Mouse (Mus musculus) hematopoietic multipotent progenitor cell, adult 10-12 weeks (in vitro differentiated cells): ENCODE measurements around the gene Mapkbp1. TPM values are rescaled to one million over a fixed set of nuclear protein-coding genes. Genes with fewer than 3 reads are reported as not detected.

Source experiments
- polyA plus RNA-seq: library from polyadenylated mRNA; stranded (reverse); fragments of >175 nt; gene quantifications from 2 replicates; pipeline ENCODE4 v1.2.3, GENCODE M21; 2012; ENCODE audit warnings: low replicate concordance

Mapkbp1 gene
- polyA plus RNA-seq: 5.8 and 6.0 TPM in 2 replicates

GRCm38 (mm10) chr2:119972537-119972879, at the start of gene Mapkbp1:
Gene Mapkbp1 (plus strand): TSS chr2:119972699.

GRCm38 (mm10) chr2:120026984-120027949, 54.8 kb downstream of the Mapkbp1 start, which contains the start of the genes Jmjd7 and Gm28042:
Gene Jmjd7 (plus strand): TSS chr2:120027483.
Gene Gm28042 (plus strand): TSS chr2:120027493.

GRCm38 (mm10) chr2:120032726-120033467, 60.4 kb downstream of the Mapkbp1 start, which contains the start of gene Pla2g4b:
Gene Pla2g4b (plus strand): TSS chr2:120033417.

Other genes starting within 250 kb of the Mapkbp1 start
- gene Itpka, start 230.4 kb upstream of the Mapkbp1 start, polyA plus RNA-seq: 0.38 and 0.68 TPM in 2 replicates
- 6.9 and 10.2 TPM in 2 replicates for gene Ltk, start 212.3 kb upstream of the Mapkbp1 start, polyA plus RNA-seq
- 14.8 and 28.4 TPM in 2 replicates for gene Rpap1, start 185.2 kb upstream of the Mapkbp1 start, polyA plus RNA-seq
- gene Tyro3, start 175.0 kb upstream of the Mapkbp1 start, polyA plus RNA-seq: 1.5 TPM in 2 replicates
- gene Mga, start 75.5 kb upstream of the Mapkbp1 start, polyA plus RNA-seq: 3.7 and 5.3 TPM in 2 replicates
- gene Jmjd7, start 54.8 kb downstream of the Mapkbp1 start, polyA plus RNA-seq: 7.2 and 11.4 TPM in 2 replicates
- 2.1 and 3.3 TPM in 2 replicates for gene Gm28042, start 54.8 kb downstream of the Mapkbp1 start, polyA plus RNA-seq
- gene Pla2g4b, start 60.7 kb downstream of the Mapkbp1 start, polyA plus RNA-seq: 11.6 and 19.0 TPM in 2 replicates
- gene Ehd4, start 181.9 kb downstream of the Mapkbp1 start, polyA plus RNA-seq: 37.0 and 72.5 TPM in 2 replicates